Mouse (Mus musculus) forebrain, embryonic 15.5 days (tissue): ENCODE data around the gene Fam53b. TPM values are rescaled to one million over a fixed set of nuclear protein-coding genes. Genes with fewer than 3 reads are reported as not detected.

Experiments used
- ATAC-seq: fragments of 200-750 bp; cut with Nextera tagmentation; replicated peaks from 2 replicates; pipeline ENCODE4 v1.8.0; 2017; ENCODE audit warnings: mild to moderate bottlenecking, moderate TSS enrichment, moderate library complexity
- H3K27ac ChIP-seq: fragments of 300-500 bp; sonication (generic); replicated peaks from 2 replicates; pipeline ENCODE4 v1.5.1; 2015; ENCODE audit warnings: mild to moderate bottlenecking, inconsistent platforms
- H3K27me3 ChIP-seq: fragments of 300-500 bp; sonication (generic); 2 replicates; pipeline ENCODE4 v1.6.1; 2015; ENCODE audit warnings: inconsistent platforms
- H3K36me3 ChIP-seq: fragments of 300-500 bp; sonication (generic); 2 replicates; pipeline ENCODE4 v1.6.1; 2015; ENCODE audit warnings: mild to moderate bottlenecking, inconsistent platforms
- H3K4me1 ChIP-seq: fragments of 300-500 bp; sonication (generic); 2 replicates; pipeline ENCODE4 v1.6.1; 2015; ENCODE audit warnings: inconsistent platforms
- H3K4me2 ChIP-seq: fragments of 300-500 bp; sonication (generic); replicated peaks from 2 replicates; pipeline ENCODE4 v1.6.1; 2015; ENCODE audit warnings: mild to moderate bottlenecking, inconsistent platforms
- H3K4me3 ChIP-seq: fragments of 300-500 bp; sonication (generic); 2 replicates; pipeline ENCODE4 v1.5.1; 2015; ENCODE audit warnings: mild to moderate bottlenecking, inconsistent platforms
- H3K9ac ChIP-seq: fragments of 300-500 bp; sonication (generic); replicated peaks from 2 replicates; pipeline ENCODE4 v1.6.1; 2015; ENCODE audit warnings: mild to moderate bottlenecking, inconsistent platforms
- H3K9me3 ChIP-seq: fragments of 300-500 bp; sonication (generic); 2 replicates; pipeline ENCODE4 v1.6.1; 2016; ENCODE audit warnings: inconsistent platforms
- WGBS: fragments of 180-500 bp; shearing (Covaris S2); methylation state at CpG from one replicate; pipeline ENCODE4 v1.1.7; 2015; ENCODE audit warnings: mixed read lengths; 5-methylcytosine and 5-hydroxymethylcytosine counted together
- polyA plus RNA-seq: library from polyadenylated mRNA; unstranded; fragments of >200 nt; fragmentation: Nextera tagmentation; extraction: Ambion mirVana; gene quantifications from 2 replicates; pipeline ENCODE4 v1.2.1, GENCODE M21; 2015

Gene Fam53b
- polyA plus RNA-seq, 1 experiment from 2014 or later = 27.8 TPM

DNA sequence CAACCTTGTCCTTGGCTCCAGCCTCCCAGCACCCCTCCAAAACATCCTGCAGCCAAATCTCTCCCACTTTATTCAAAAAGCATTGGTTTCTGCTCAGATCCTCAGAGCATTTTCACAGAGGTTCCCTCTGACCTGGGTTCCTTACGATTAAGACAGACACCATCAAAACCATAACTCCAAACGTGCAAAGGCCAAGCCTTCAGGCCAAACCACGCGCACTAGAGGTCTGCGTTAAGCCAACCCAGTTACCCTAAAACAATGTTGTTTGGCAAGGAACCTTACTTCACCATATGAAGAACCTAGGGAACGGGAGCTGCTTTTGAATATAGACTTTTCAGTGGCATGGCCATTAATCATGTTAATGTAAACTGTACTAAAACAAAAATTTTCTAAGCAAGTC lies 4.0 kb downstream of the Fam53b start:
- ATAC-seq = no peak
- H3K9ac ChIP-seq = 0 out of 2 replicates have a peak overlapping the region, but pooled peaks have one; percentile 27
- peak overlapping the region; percentile 88 for H3K27ac ChIP-seq
- no peaks in the 10 kb centered on the region for H3K9me3 ChIP-seq
- no peak overlapping the region for H3K4me3 ChIP-seq
- H3K27me3 ChIP-seq = no peaks in the 10 kb centered on the region
- H3K4me2 ChIP-seq = peak overlapping the region; percentile 76
- no peaks in the 10 kb centered on the region for H3K36me3 ChIP-seq
- 13% methylated on average over 6 of the region's 6 CpGs for WGBS
- H3K4me1 ChIP-seq = peaks cover 86% of the 10 kb centered on the region

DNA sequence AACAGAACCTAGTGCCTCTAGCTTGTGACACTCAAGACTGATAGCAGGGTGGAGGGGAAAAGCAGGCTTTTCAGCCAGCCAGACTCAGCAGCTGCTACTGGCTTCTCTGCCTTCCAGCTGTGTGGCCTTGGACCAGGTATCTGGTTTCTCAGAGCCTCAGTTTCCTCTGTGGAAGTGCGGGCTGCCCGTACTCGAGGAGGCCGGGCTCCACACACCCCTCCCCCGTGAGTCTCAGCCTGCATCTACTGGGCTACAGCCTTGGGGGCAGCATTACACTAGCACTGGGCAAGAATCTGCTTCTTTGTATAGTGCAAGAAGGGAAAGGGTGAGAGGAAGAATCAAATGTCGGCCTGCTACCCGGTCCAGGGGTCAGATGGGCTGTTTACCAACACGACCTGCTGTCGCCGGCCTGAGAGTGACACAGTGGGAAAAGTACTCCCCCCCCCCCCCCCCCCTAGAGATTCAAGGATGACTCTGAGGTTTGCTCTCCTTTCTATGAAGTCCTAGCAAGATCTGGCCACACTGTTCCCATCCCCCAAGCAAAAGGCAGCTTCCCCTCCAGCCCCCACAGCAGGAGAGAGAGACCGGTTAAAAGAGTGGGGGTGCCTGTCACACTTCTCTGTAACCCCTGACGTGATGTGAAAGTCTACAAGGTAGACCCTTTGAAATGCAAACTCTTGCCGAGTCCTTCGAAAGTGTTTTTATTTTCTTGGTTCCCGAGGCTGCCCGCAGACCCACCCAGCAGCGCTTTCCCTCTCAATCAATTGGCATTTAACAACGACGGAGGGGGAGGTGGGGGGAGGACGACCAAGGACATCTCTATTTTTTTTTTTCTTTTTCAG lies 4.6 kb downstream of the Fam53b start:
- 0 out of 2 replicates have a peak overlapping the region, but pooled peaks have one; percentile 3 for H3K4me3 ChIP-seq
- ATAC-seq = peak; percentile 41
- under 1% methylated on average over 20 of the region's 20 CpGs for WGBS

DNA sequence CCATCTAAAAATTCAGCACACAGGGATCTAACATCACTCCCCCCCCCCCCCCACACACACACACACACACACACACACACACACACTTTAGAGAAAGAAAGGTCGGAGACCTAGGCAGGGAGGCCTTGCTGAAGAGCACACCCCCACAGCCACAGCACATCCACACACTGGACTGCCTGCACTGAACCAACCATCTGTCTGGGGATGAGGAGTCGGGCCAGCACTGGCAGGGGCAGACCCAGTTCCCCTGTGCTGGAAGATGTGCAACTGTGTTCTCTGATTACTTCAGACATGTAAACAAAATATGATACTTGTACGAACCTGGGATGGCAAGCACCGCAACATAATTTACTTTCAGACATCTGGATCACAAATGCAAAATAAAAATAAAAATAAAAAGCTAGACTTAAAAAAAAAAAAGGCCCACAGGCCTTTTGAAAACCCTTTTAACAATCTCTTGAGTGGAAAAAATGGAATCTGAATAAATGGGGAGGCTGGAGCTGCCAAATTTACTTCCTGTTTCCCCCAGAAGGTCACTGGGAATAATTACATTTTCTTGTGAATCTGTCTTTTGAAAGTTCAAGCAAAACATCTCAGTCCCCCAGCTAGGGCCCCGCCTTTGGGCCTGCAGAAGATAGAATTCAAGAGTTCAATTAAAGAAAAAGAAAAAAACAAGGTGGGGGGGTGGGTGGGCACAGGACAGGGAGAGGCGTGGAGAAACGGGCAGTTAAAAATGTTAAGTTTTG lies 5.5 kb downstream of the Fam53b start:
- Histone ChIP-seq H3K9ac (peak overlapping the region; percentile 36; the same call in 1 of the 2 replicates), H3K4me2 (peak overlapping the region; percentile 76), H3K4me3 (0 out of 2 replicates have a peak overlapping the region, but pooled peaks have one; percentile 3), H3K27me3 (no peaks in the 10 kb centered on the region), H3K4me1 (peaks cover 86% of the 10 kb centered on the region), H3K27ac (peak overlapping the region; percentile 88), H3K9me3 (no peaks in the 10 kb centered on the region), H3K36me3 (no peaks in the 10 kb centered on the region)
- no peak for ATAC-seq
- 22% methylated on average over 7 of the region's 7 CpGs for WGBS

More for the DNA sequence above, 4.6 kb downstream of the Fam53b start:
- Histone ChIP-seq H3K27me3 (no peaks in the 10 kb centered on the region), H3K4me1 (peaks cover 83% of the 10 kb centered on the region), H3K27ac (peak overlapping the region; percentile 88), H3K9me3 (no peaks in the 10 kb centered on the region), H3K36me3 (no peaks in the 10 kb centered on the region), H3K9ac (peak overlapping the region; percentile 36), H3K4me2 (peak overlapping the region; percentile 76)

DNA sequence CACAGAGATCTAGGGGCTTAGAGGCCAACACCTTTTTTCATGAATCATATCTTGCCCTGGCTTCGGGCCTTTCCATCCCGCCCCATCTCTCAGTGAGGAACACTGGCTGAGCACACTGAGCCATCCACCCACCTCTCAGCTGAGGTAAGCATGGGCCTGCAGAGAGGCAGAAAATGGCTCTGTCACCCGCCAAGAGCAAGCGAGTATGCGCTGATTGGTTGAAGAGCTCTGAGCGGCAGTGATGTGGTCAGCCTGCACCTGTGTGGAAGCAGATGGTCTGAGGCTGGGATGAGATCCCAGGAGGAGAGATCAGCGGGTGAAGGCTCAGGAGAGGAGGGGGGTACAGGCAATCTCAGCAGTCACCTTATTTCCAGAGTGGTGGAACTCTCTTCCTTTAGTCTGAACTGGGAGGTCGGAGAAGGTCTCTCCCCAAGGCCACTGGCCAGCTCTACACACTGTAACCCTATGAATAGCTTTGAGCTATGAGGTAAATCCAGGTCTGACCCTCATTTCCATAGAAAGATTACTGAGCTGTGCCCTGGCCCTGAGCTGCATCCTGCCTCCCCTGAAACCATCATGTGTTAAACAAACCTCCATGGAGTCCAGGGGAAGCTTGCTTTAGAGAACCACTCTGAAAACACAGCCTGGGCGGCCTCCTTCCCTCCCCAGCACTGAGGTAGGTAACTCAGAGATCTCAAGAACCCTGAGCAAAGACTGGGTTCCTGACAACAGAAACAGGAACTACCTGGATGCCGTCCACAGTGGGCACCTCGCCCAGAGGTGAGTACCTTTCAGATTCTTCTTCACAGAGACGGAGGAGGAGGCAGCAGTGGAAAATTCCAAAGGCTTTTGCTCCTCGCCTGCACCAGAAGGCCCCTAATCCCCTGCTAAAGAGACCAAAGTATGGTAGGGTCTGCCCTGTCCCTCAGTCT lies 6.5 kb downstream of the Fam53b start:
- Histone ChIP-seq H3K9me3 (no peaks in the 10 kb centered on the region), H3K36me3 (no peaks in the 10 kb centered on the region), H3K4me3 (no peak overlapping the region), H3K4me1 (peaks cover 81% of the 10 kb centered on the region), H3K9ac (no peak overlapping the region), H3K27ac (peak overlapping the region; percentile 88), H3K4me2 (no peak overlapping the region), H3K27me3 (no peaks in the 10 kb centered on the region)
- WGBS = 49% methylated on average over 13 of the region's 13 CpGs
- no peak for ATAC-seq

DNA sequence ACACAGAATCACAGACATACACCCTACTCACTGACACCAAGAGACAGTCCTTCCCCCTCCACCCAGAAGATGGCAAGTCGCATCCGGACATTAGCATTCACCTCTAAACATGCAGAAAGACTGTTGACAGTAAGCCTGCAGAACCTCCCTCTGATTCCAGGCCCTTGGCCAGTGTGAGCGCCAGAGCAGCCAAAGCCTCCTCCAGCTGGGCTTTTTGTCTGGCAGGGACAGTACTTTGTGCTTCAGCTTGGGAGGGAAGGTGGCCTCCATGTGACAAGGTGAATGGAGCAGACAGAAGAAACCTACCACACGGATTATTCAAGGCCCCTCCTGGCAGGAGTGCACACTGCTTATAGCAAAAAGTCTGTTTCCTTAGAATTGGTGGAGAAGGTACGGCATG lies 7.4 kb downstream of the Fam53b start:
- no peak for ATAC-seq
- no peak overlapping the region for H3K4me3 ChIP-seq
- H3K27me3 ChIP-seq = no peaks in the 10 kb centered on the region
- H3K9ac ChIP-seq = no peak overlapping the region
- whole genome bisulfite sequencing = 41% methylated on average over 5 of the region's 5 CpGs
- peak overlapping the region; percentile 33 for H3K27ac ChIP-seq
- no peaks in the 10 kb centered on the region for H3K9me3 ChIP-seq
- H3K4me1 ChIP-seq = peaks cover 72% of the 10 kb centered on the region
- H3K4me2 ChIP-seq = no peak overlapping the region
- H3K36me3 ChIP-seq = no peaks in the 10 kb centered on the region

DNA sequence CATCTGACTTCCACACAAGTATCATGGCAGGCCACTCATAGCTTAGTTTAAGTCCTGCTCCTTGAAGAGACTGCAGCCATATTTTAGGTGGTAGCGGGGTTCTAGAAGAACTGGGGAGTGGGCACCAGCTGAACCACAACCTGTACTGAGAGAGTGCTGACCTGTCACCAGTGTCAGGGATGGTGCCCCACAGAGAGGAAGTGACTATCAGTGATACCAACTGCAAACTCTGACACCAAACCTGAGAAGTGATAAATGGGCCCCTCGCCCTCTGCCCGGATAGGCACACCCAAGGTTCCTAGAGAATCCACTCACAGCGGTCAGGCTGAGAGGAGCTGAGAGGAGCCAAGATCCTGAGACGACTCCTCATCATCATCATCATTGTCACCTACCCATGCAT lies 8.7 kb downstream of the Fam53b start:
- H3K4me1 ChIP-seq = peaks cover 58% of the 10 kb centered on the region
- WGBS = 95% methylated on average over 5 of the region's 5 CpGs
- H3K4me3 ChIP-seq = no peak overlapping the region
- H3K27me3 ChIP-seq = no peaks in the 10 kb centered on the region
- no peaks in the 10 kb centered on the region for H3K36me3 ChIP-seq
- ATAC-seq = no peak
- no peaks in the 10 kb centered on the region for H3K9me3 ChIP-seq
- H3K27ac ChIP-seq = no peak overlapping the region
- H3K9ac ChIP-seq = no peak overlapping the region
- H3K4me2 ChIP-seq = no peak overlapping the region

DNA sequence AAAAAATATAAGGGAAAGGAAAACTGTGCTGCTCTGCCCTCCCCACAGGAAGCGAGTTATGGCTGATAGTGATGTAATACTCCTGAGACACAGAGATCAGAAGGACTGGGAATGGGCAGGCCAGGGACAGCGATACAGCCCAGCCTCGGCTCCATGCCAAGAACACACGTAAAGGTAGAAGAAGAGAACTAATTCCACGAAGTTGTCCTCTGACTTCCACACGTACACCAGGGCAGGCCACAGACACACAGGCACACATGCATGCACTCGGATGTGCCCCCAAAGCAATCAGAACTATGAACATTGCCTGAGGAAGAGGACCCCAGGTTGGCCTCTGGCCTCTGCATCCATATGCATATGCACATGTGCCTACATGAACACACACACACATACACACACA lies 9.2 kb downstream of the Fam53b start:
- no peak overlapping the region for H3K4me3 ChIP-seq
- WGBS = 91% methylated on average over 7 of the region's 7 CpGs
- ATAC-seq = no peak
- no peaks in the 10 kb centered on the region for H3K27me3 ChIP-seq
- H3K4me2 ChIP-seq = no peak overlapping the region
- H3K27ac ChIP-seq = no peak overlapping the region
- H3K4me1 ChIP-seq = peaks cover 54% of the 10 kb centered on the region
- H3K9ac ChIP-seq = no peak overlapping the region
- H3K9me3 ChIP-seq = no peaks in the 10 kb centered on the region
- no peaks in the 10 kb centered on the region for H3K36me3 ChIP-seq

DNA sequence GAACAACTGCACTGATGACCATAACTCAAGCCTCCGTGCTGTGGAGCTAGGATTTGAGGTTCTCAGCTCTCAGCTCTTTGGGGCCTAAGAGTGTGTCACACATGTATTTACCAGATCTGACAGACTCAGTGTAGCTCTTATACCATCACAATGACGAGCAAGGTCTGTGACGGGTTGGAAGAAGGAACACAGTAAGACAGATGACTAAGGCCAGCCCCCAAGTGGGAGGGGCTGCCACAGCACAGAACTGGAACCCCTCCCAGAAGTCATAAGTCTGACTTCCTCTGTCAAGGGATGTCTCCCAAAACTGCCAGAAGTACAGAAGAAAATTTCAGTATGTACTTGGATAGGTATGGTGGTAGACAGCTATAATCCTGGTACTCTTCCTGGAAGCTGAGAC lies 9.7 kb downstream of the Fam53b start:
- no peak for ATAC-seq
- Histone ChIP-seq H3K36me3 (no peaks in the 10 kb centered on the region), H3K4me2 (no peak overlapping the region), H3K9me3 (no peaks in the 10 kb centered on the region), H3K9ac (no peak overlapping the region), H3K4me1 (peaks cover 49% of the 10 kb centered on the region), H3K4me3 (no peak overlapping the region), H3K27me3 (no peaks in the 10 kb centered on the region), H3K27ac (no peak overlapping the region)
- WGBS = 62% methylated on average over 3 of the region's 3 CpGs

DNA sequence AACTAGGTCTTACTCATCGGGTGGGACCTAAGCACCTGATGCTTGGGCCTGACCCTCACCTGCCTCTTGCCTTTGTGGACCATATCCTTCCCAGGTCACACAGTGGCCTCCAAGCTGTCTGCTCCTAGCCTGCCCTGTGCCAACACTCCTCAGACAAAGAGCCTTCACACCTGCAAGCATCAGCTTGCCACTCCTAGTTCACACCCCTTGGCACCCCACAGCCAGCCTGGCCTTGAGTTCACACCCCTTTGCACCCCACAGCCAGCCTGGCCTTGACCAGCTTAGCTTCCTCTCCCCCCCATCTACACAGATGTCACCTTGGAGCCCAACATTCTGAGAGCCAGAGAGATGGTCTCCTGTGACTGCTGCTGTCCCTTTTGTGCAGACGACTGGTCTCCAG lies 10.3 kb downstream of the Fam53b start:
- Histone ChIP-seq H3K4me2 (no peak overlapping the region), H3K36me3 (no peaks in the 10 kb centered on the region), H3K4me1 (peaks cover 42% of the 10 kb centered on the region), H3K27ac (no peak overlapping the region), H3K27me3 (no peaks in the 10 kb centered on the region), H3K4me3 (no peak overlapping the region), H3K9me3 (no peaks in the 10 kb centered on the region), H3K9ac (no peak overlapping the region)
- ATAC-seq = no peak
- 82% methylated on average over 2 of the region's 2 CpGs for WGBS

DNA sequence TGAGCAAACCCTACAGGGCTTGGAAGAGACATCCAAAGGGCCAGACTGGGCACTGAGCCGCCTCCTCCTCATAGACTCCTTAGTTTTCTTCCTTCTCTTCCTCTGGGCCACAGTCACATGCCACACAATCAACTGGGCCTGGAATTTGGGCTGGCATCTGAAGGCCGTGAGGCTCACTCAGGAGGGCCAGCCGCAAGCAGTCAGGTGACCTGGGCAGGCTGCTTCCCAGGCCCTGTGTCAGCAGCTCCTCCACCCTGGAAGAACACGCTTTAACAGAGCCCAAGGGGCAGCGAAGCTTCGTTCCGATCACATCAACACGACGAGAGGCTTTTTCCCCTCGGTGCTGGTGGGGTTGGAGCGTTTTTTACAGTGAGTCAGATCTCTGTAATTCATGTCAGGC lies 11.0 kb downstream of the Fam53b start:
- Histone ChIP-seq H3K36me3 (no peaks in the 10 kb centered on the region), H3K4me3 (no peak overlapping the region), H3K4me2 (no peak overlapping the region), H3K27me3 (no peaks in the 10 kb centered on the region), H3K9me3 (no peaks in the 10 kb centered on the region), H3K4me1 (peaks cover 36% of the 10 kb centered on the region), H3K27ac (no peak overlapping the region), H3K9ac (no peak overlapping the region)
- 91% methylated on average over 11 of the region's 11 CpGs for WGBS
- ATAC-seq = no peak

DNA sequence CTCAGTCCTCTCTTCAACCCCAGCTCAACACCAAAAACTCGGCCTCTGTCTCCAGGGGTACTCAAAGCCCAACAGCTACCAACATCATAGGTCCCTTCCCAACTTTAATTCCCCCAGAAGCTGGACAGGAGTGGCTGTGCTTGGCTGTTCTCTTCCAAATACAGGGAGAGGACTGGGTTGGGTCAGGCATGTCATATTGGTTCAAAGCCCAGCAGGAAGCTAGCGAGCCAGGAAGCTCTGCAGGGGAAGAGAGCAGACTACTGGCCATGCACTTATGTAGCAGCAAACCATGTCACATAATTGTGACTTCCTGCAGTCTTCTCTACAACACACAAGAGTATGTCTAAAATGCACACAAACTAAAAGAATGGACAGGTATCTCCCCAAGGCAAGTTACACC lies 11.6 kb downstream of the Fam53b start:
- Histone ChIP-seq H3K9ac (no peak overlapping the region), H3K4me2 (no peak overlapping the region), H3K27ac (no peak overlapping the region), H3K36me3 (no peaks in the 10 kb centered on the region), H3K4me1 (peaks cover 30% of the 10 kb centered on the region), H3K27me3 (no peaks in the 10 kb centered on the region), H3K9me3 (no peaks in the 10 kb centered on the region), H3K4me3 (no peak overlapping the region)
- WGBS = 80% methylated on average over 2 of the region's 2 CpGs
- ATAC-seq = no peak
